Mouse (Mus musculus): ENCODE data around the gene Cped1. TPM values are rescaled to one million over a fixed set of nuclear protein-coding genes. Genes with fewer than 3 reads are reported as not detected.
A peak's percentile ranks its signal among the peaks of the same experiment; 100 is the strongest.

The Cped1 gene
- polyA plus RNA-seq, 1 experiment from 2014 or later: 4.3 TPM

GRCm38 (mm10) chr6:22026761-22027594, 41.3 kb downstream of the Cped1 start:
- no peak overlapping the region for H3K27ac ChIP-seq (ENCODE audit: low read depth, low read length)
- no peaks in the 10 kb centered on the region for H3K36me3 ChIP-seq (ENCODE audit: control insufficient read depth, insufficient read depth, low read length)
- H3K27me3 ChIP-seq (replicated peaks; ENCODE audit: control insufficient read depth, insufficient read depth, low read length): no peaks in the 10 kb centered on the region
- H3K4me2 ChIP-seq (ENCODE audit: low read length): peak overlapping the region; percentile 9; the same call in 1 of the 2 replicates
- 46% methylated on average over 9 of the region's 9 CpGs for WGBS
- DNase-seq (ENCODE audit: low spot score) (peak; percentile 41), ATAC-seq (peak; percentile 66)
- H3K9me3 ChIP-seq (replicated peaks; ENCODE audit: control insufficient read depth, low read length): no peaks in the 10 kb centered on the region
- H3K4me3 ChIP-seq (ENCODE audit: low read depth, low read length): no peak overlapping the region
- H3K4me1 ChIP-seq (ENCODE audit: control insufficient read depth, insufficient read depth, low read length): peaks cover 2% of the 10 kb centered on the region; the same call in 1 of the 2 replicates
- no peak overlapping the region for H3K9ac ChIP-seq (ENCODE audit: low read length)

GRCm38 (mm10) chr6:22027854-22028253, 42.1 kb downstream of the Cped1 start:
- ATAC-seq (no peak), DNase-seq (ENCODE audit: low spot score) (no peak)
- no peak overlapping the region for H3K4me2 ChIP-seq (ENCODE audit: low read length)
- H3K27me3 ChIP-seq (replicated peaks; ENCODE audit: control insufficient read depth, insufficient read depth, low read length): no peaks in the 10 kb centered on the region
- H3K9me3 ChIP-seq (replicated peaks; ENCODE audit: control insufficient read depth, low read length): no peaks in the 10 kb centered on the region
- H3K27ac ChIP-seq (ENCODE audit: low read depth, low read length): no peak overlapping the region
- H3K4me3 ChIP-seq (ENCODE audit: low read depth, low read length): no peak overlapping the region
- no peak overlapping the region for H3K9ac ChIP-seq (ENCODE audit: low read length)
- peaks cover 2% of the 10 kb centered on the region; the same call in 1 of the 2 replicates for H3K4me1 ChIP-seq (ENCODE audit: control insufficient read depth, insufficient read depth, low read length)
- H3K36me3 ChIP-seq (ENCODE audit: control insufficient read depth, insufficient read depth, low read length): no peaks in the 10 kb centered on the region
- WGBS: 85% methylated on average over 2 of the region's 2 CpGs

GRCm38 (mm10) chr6:22030381-22030780, 44.7 kb downstream of the Cped1 start:
- Histone ChIP-seq H3K27ac (ENCODE audit: low read depth, low read length) (no peak overlapping the region), H3K4me1 (ENCODE audit: control insufficient read depth, insufficient read depth, low read length) (peaks cover 2% of the 10 kb centered on the region; the same call in 1 of the 2 replicates), H3K9me3 (replicated peaks; ENCODE audit: control insufficient read depth, low read length) (no peaks in the 10 kb centered on the region), H3K36me3 (ENCODE audit: control insufficient read depth, insufficient read depth, low read length) (no peaks in the 10 kb centered on the region), H3K4me3 (ENCODE audit: low read depth, low read length) (no peak overlapping the region), H3K9ac (ENCODE audit: low read length) (no peak overlapping the region), H3K27me3 (replicated peaks; ENCODE audit: control insufficient read depth, insufficient read depth, low read length) (no peaks in the 10 kb centered on the region), H3K4me2 (ENCODE audit: low read length) (no peak overlapping the region)
- WGBS: 83% methylated on average over 7 of the region's 7 CpGs
- DNase-seq (ENCODE audit: low spot score) (no peak), ATAC-seq (no peak)

- Histone ChIP-seq H3K9me3 (replicated peaks; ENCODE audit: control insufficient read depth, low read length) (no peaks in the 10 kb centered on the region), H3K27ac (ENCODE audit: low read depth, low read length) (no peak overlapping the region), H3K4me1 (ENCODE audit: control insufficient read depth, insufficient read depth, low read length) (0 out of 2 replicates have a peak, but pooled peaks cover 3% of the 10 kb centered on the region), H3K4me2 (ENCODE audit: low read length) (no peak overlapping the region), H3K4me3 (ENCODE audit: low read depth, low read length) (no peak overlapping the region), H3K9ac (ENCODE audit: low read length) (no peak overlapping the region), H3K36me3 (ENCODE audit: control insufficient read depth, insufficient read depth, low read length) (no peaks in the 10 kb centered on the region), H3K27me3 (replicated peaks; ENCODE audit: control insufficient read depth, insufficient read depth, low read length) (no peaks in the 10 kb centered on the region)
- ATAC-seq (no peak), DNase-seq (ENCODE audit: low spot score) (no peak)
- 81% methylated on average over 4 of the region's 4 CpGs for WGBS
Measured at GRCm38 (mm10) chr6:22033188-22033587, 47.5 kb downstream of the Cped1 start.

- WGBS: 84% methylated on average over 6 of the region's 6 CpGs
- H3K36me3 ChIP-seq (ENCODE audit: control insufficient read depth, insufficient read depth, low read length): no peaks in the 10 kb centered on the region
- H3K4me3 ChIP-seq (ENCODE audit: low read depth, low read length): no peak overlapping the region
- ATAC-seq: no peak
- no peak for DNase-seq (ENCODE audit: low spot score)
- H3K9me3 ChIP-seq (replicated peaks; ENCODE audit: control insufficient read depth, low read length): no peaks in the 10 kb centered on the region
- no peak overlapping the region for H3K27ac ChIP-seq (ENCODE audit: low read depth, low read length)
- H3K4me2 ChIP-seq (ENCODE audit: low read length): no peak overlapping the region
- H3K4me1 ChIP-seq (ENCODE audit: control insufficient read depth, insufficient read depth, low read length): 0 out of 2 replicates have a peak, but pooled peaks cover 3% of the 10 kb centered on the region
- no peaks in the 10 kb centered on the region for H3K27me3 ChIP-seq (replicated peaks; ENCODE audit: control insufficient read depth, insufficient read depth, low read length)
- no peak overlapping the region for H3K9ac ChIP-seq (ENCODE audit: low read length)
Measured at GRCm38 (mm10) chr6:22035408-22035807, 49.7 kb downstream of the Cped1 start.

GRCm38 (mm10) chr6:22035895-22036294, 50.2 kb downstream of the Cped1 start:
- DNase-seq (ENCODE audit: low spot score) (no peak), ATAC-seq (no peak)
- Histone ChIP-seq H3K9me3 (replicated peaks; ENCODE audit: control insufficient read depth, low read length) (no peaks in the 10 kb centered on the region), H3K36me3 (ENCODE audit: control insufficient read depth, insufficient read depth, low read length) (no peaks in the 10 kb centered on the region), H3K4me1 (ENCODE audit: control insufficient read depth, insufficient read depth, low read length) (0 out of 2 replicates have a peak, but pooled peaks cover 3% of the 10 kb centered on the region), H3K4me2 (ENCODE audit: low read length) (no peak overlapping the region), H3K4me3 (ENCODE audit: low read depth, low read length) (no peak overlapping the region), H3K9ac (ENCODE audit: low read length) (no peak overlapping the region), H3K27me3 (replicated peaks; ENCODE audit: control insufficient read depth, insufficient read depth, low read length) (no peaks in the 10 kb centered on the region), H3K27ac (ENCODE audit: low read depth, low read length) (no peak overlapping the region)
- WGBS: 86% methylated on average over 3 of the region's 3 CpGs

- no peaks in the 10 kb centered on the region for H3K27me3 ChIP-seq (replicated peaks; ENCODE audit: control insufficient read depth, insufficient read depth, low read length)
- no peaks in the 10 kb centered on the region for H3K36me3 ChIP-seq (ENCODE audit: control insufficient read depth, insufficient read depth, low read length)
- 0 out of 2 replicates have a peak, but pooled peaks cover 3% of the 10 kb centered on the region for H3K4me1 ChIP-seq (ENCODE audit: control insufficient read depth, insufficient read depth, low read length)
- DNase-seq (ENCODE audit: low spot score): no peak
- no peak overlapping the region for H3K4me2 ChIP-seq (ENCODE audit: low read length)
- ATAC-seq: no peak
- H3K27ac ChIP-seq (ENCODE audit: low read depth, low read length): no peak overlapping the region
- no peak overlapping the region for H3K9ac ChIP-seq (ENCODE audit: low read length)
- 81% methylated on average over 8 of the region's 8 CpGs for WGBS
- no peaks in the 10 kb centered on the region for H3K9me3 ChIP-seq (replicated peaks; ENCODE audit: control insufficient read depth, low read length)
- no peak overlapping the region for H3K4me3 ChIP-seq (ENCODE audit: low read depth, low read length)
Measured at GRCm38 (mm10) chr6:22036396-22036795, 50.7 kb downstream of the Cped1 start.

GRCm38 (mm10) chr6:22036911-22037310, 51.2 kb downstream of the Cped1 start:
- DNase-seq (ENCODE audit: low spot score) (no peak), ATAC-seq (no peak)
- Histone ChIP-seq H3K4me3 (ENCODE audit: low read depth, low read length) (no peak overlapping the region), H3K4me1 (ENCODE audit: control insufficient read depth, insufficient read depth, low read length) (0 out of 2 replicates have a peak, but pooled peaks cover 3% of the 10 kb centered on the region), H3K27ac (ENCODE audit: low read depth, low read length) (no peak overlapping the region), H3K9me3 (replicated peaks; ENCODE audit: control insufficient read depth, low read length) (no peaks in the 10 kb centered on the region), H3K27me3 (replicated peaks; ENCODE audit: control insufficient read depth, insufficient read depth, low read length) (no peaks in the 10 kb centered on the region), H3K36me3 (ENCODE audit: control insufficient read depth, insufficient read depth, low read length) (no peaks in the 10 kb centered on the region), H3K9ac (ENCODE audit: low read length) (no peak overlapping the region), H3K4me2 (ENCODE audit: low read length) (no peak overlapping the region)
- 18% methylated on average over 1 of the region's 1 CpGs for WGBS

- Histone ChIP-seq H3K27ac (ENCODE audit: low read depth, low read length) (no peak overlapping the region), H3K36me3 (ENCODE audit: control insufficient read depth, insufficient read depth, low read length) (no peaks in the 10 kb centered on the region), H3K4me1 (ENCODE audit: control insufficient read depth, insufficient read depth, low read length) (0 out of 2 replicates have a peak, but pooled peaks cover 3% of the 10 kb centered on the region), H3K27me3 (replicated peaks; ENCODE audit: control insufficient read depth, insufficient read depth, low read length) (no peaks in the 10 kb centered on the region), H3K4me3 (ENCODE audit: low read depth, low read length) (no peak overlapping the region), H3K4me2 (ENCODE audit: low read length) (no peak overlapping the region), H3K9me3 (replicated peaks; ENCODE audit: control insufficient read depth, low read length) (no peaks in the 10 kb centered on the region), H3K9ac (ENCODE audit: low read length) (no peak overlapping the region)
- 39% methylated on average over 4 of the region's 4 CpGs for WGBS
- ATAC-seq (no peak), DNase-seq (ENCODE audit: low spot score) (no peak)
Measured at GRCm38 (mm10) chr6:22037441-22038050, 51.8 kb downstream of the Cped1 start.
